Mouse (Mus musculus) telencephalon, adult 2 months (tissue): ENCODE measurements around the gene Rnasel.

ENCODE experiments used
- DNase-seq: peaks from one replicate; pipeline ENCODE4 v3.0.0-alpha.2; 2011; ENCODE audit warnings: low read depth, low spot score

Rnasel gene

GRCm38 (mm10) chr1:153749211-153749801, at the start of gene Rnasel:
TSS of gene Rnasel (plus strand) at chr1:153749426.
- DNase-seq = no peak

- no peak for DNase-seq
Observed at GRCm38 (mm10) chr1:153700448-153701063, 48.7 kb upstream of the Rnasel start.

GRCm38 (mm10) chr1:153701461-153701860, 47.8 kb upstream of the Rnasel start:
- DNase-seq = no peak

- no peak for DNase-seq
Observed at GRCm38 (mm10) chr1:153702166-153702852, 46.9 kb upstream of the Rnasel start.

GRCm38 (mm10) chr1:153702853-153703410, 46.3 kb upstream of the Rnasel start:
- DNase-seq = no peak

GRCm38 (mm10) chr1:153703445-153703991, 45.7 kb upstream of the Rnasel start:
- no peak for DNase-seq

GRCm38 (mm10) chr1:153704174-153704573, 45.1 kb upstream of the Rnasel start:
- DNase-seq = no peak

- DNase-seq = no peak
Observed at GRCm38 (mm10) chr1:153704996-153705395, 44.2 kb upstream of the Rnasel start.

GRCm38 (mm10) chr1:153708626-153709025, 40.6 kb upstream of the Rnasel start:
- DNase-seq = no peak

- no peak for DNase-seq
Observed at GRCm38 (mm10) chr1:153709451-153709850, 39.8 kb upstream of the Rnasel start.

GRCm38 (mm10) chr1:153711544-153712262, 37.5 kb upstream of the Rnasel start:
- DNase-seq = no peak

GRCm38 (mm10) chr1:153712633-153713032, 36.6 kb upstream of the Rnasel start:
- no peak for DNase-seq

GRCm38 (mm10) chr1:153717990-153718389, 31.2 kb upstream of the Rnasel start:
- no peak for DNase-seq

- no peak for DNase-seq
Observed at GRCm38 (mm10) chr1:153720935-153721334, 28.3 kb upstream of the Rnasel start.

- DNase-seq = no peak
Observed at GRCm38 (mm10) chr1:153721565-153722310, 27.5 kb upstream of the Rnasel start.

GRCm38 (mm10) chr1:153723426-153723825, 25.8 kb upstream of the Rnasel start:
- no peak for DNase-seq

GRCm38 (mm10) chr1:153726636-153727035, 22.6 kb upstream of the Rnasel start:
- no peak for DNase-seq

GRCm38 (mm10) chr1:153729806-153730205, 19.4 kb upstream of the Rnasel start:
- no peak for DNase-seq

GRCm38 (mm10) chr1:153730671-153731070, 18.6 kb upstream of the Rnasel start:
- DNase-seq = no peak

- no peak for DNase-seq
Observed at GRCm38 (mm10) chr1:153733181-153733580, 16.0 kb upstream of the Rnasel start.

- no peak for DNase-seq
Observed at GRCm38 (mm10) chr1:153734866-153735265, 14.4 kb upstream of the Rnasel start.
